Mouse (Mus musculus) neutrophil, adult 5-6 weeks (primary cell): ENCODE results near the gene Cnot6l. TPM values are rescaled to one million over a fixed set of nuclear protein-coding genes. Genes with fewer than 3 reads are reported as not detected.
A peak's percentile ranks its signal among the peaks of the same experiment; 100 is the strongest.

Source experiments
- ATAC-seq: fragments of 151-379, 151-347 bp; 2 replicates; pipeline ENCODE4 v1.8.0; 2017; ENCODE audit warnings: mild to moderate bottlenecking, moderate TSS enrichment; ENCODE audit not compliant: insufficient number of reproducible peaks, poor library complexity, low FRiP score, severe bottlenecking; ENCODE audit errors: extremely low read depth
- total RNA-seq: library from RNA; stranded (forward); fragments of 200-1000 nt; gene quantifications from 2 replicates; pipeline ENCODE4 v1.2.3, GENCODE M21; 2017

Cnot6l gene
- total RNA-seq, 1 experiment from 2014 or later, result 135 TPM

DNA sequence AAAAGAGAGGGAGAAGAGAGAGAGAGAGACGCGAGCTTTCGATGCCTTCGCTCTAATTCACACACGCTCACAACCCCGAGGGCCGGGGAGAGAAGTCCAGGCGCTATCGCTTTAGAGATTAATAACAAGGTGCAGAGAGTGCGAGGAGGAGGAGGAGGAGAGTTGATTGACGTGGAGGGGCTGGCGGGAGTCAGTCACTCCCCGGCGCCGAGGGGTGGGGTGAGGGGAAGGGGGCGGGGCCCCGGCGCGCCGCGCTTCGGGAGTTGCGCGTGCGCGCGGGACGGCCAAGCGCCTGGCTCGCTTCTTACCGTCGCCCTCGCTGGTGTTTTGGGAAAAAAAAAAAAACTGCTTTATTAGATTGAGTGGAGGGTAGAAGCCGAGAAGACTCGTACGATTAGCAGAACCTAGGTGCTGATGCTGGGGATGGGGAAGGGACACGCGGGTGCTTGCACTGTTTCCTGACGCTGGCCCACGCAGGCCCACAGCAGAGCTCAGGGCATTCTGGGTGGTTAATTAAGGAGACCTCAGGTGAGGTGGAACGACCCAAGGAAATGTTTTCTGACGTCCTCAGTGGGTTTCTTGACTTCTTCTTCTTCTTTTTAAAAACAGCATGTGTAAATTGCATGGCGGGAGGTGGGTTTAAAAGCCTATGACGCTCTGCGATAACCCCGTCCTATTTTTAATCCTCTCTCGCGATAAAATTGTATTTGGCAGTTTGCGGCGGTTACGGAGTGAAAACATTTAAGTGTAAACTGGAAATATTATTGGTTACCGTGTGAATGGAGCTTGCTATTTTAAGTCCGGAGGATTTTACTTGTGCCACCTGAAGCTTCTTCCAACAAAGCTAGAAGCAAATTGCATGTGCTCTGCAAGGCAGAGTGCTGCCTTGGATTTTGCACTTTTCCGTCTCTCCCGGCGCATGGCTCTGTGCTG is 1.3 kb downstream of the Cnot6l start:
- peak; percentile 71 for ATAC-seq

- peak; percentile 30 for ATAC-seq
These were observed 2.2 kb downstream of the Cnot6l start for GRCm38 (mm10) chr5:96161578-96162398.

DNA sequence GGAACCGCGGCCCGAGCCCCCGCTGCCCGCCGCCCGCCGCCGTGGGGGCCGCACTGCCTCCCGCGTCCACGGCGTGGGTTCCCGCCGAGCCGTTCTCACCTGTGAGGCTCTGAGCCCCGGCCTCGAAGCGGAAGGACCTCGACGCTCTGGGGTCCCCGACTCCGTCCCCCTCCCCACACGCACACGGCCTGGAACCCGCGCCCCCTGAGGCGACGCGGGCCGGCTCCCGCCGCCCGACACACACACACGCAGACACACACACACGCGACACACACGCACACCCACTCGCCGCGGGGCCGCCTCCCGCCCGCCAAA is 2.8 kb downstream of the Cnot6l start:
- no peak for ATAC-seq

DNA sequence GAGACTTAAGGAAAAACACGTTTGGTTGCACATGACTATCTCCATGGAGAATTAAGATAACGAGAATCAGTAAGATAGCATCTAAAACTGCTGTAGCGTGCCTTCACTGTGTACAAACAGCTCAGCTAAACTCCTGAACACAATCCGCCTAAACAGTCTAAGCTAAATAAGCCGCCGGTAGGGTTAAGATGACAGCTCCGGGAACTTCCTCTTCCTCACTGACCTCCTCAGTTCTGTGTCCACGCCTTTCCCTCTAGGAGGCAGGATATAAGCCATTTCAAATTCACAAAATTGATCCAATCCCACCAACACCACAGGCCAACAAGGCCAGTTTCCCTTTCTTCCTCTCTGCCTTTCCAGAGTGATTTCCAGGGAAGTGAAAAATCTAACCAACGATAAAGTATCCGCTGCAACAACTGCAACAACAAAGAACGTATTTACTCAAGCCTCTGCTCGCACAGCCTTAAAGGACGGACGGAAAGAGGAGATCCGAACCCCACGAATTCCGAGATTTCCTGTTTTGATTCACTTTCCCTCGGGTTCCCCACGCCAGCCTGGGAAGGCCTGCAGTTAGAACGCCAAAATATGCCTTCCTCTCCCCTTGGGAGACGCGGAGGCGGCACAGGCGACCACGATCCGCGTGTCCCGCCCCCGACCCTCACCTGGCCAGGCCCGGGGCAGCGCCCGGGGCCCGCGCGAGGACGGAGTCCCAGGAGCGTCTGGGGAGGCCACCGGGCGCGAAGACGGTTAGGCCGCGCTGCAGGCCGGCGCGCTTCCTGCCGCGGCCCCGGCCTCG is 3.3 kb downstream of the Cnot6l start:
- peak; percentile 34; the same call in 1 of the 2 replicates for ATAC-seq

- no peak for ATAC-seq
These were observed 21.6 kb downstream of the Cnot6l start for GRCm38 (mm10) chr5:96142351-96142750.

- no peak for ATAC-seq
These were observed 33.3 kb downstream of the Cnot6l start for GRCm38 (mm10) chr5:96130683-96131082.

GRCm38 (mm10) chr5:96126856-96127255 is 37.1 kb downstream of the Cnot6l start:
- no peak for ATAC-seq

GRCm38 (mm10) chr5:96114943-96115342 is 49.0 kb downstream of the Cnot6l start:
- no peak for ATAC-seq

- no peak for ATAC-seq
These were observed 59.3 kb downstream of the Cnot6l start for GRCm38 (mm10) chr5:96104644-96105043.

GRCm38 (mm10) chr5:96091468-96091867 is 72.5 kb downstream of the Cnot6l start:
- no peak for ATAC-seq

GRCm38 (mm10) chr5:96085324-96085723 is 78.6 kb downstream of the Cnot6l start:
- no peak for ATAC-seq

DNA sequence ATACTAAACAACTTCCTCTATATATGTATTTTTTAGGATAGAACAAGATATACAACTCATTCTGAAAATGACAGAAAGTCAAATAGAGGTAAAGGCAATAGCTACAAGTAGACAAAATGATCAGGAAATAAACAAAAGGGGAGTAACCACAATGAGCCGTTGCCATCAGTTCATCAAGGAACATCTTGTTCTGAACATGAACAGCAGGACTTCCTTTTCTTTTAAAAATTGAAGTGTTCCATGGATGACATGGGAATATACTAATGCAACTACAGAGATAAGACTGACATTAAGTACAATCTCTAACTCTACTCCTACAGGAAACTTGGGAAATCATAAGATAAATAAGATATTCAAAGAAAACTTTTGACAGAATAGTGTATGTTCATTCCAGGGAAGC is 84.9 kb downstream of the Cnot6l start:
- ATAC-seq, result no peak

- no peak for ATAC-seq
These were observed 98.4 kb downstream of the Cnot6l start for GRCm38 (mm10) chr5:96065591-96065990.

GRCm38 (mm10) chr5:96042492-96042891 is 121.5 kb downstream of the Cnot6l start:
- no peak for ATAC-seq

DNA sequence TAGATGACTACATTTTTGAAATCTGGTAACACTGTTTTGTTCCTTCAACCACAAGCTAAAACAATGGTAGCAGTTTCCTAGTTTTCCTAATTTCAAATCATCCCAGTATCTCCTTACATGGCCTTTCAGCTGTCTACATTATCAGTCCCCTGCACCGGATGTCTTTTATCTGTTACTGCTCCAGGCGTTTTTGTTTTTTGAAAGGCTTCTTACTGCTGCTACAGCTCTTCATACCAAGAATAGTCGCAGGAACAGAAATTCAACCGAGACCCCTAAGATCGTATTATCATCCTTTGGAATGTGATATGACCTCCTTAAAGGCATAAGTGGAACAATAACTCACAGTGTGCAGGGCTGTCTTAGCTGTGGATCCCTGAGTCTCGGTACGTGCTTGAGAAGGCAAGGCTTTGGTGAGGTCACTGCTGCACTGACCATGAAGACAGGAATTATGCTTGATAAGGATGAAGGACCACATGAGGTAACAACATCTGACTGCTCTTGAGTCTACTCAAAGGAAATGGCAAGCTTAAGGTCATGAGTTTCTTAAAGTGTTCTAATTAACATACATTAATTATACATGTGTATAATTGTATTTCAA is 122.4 kb downstream of the Cnot6l start:
- no peak for ATAC-seq

DNA sequence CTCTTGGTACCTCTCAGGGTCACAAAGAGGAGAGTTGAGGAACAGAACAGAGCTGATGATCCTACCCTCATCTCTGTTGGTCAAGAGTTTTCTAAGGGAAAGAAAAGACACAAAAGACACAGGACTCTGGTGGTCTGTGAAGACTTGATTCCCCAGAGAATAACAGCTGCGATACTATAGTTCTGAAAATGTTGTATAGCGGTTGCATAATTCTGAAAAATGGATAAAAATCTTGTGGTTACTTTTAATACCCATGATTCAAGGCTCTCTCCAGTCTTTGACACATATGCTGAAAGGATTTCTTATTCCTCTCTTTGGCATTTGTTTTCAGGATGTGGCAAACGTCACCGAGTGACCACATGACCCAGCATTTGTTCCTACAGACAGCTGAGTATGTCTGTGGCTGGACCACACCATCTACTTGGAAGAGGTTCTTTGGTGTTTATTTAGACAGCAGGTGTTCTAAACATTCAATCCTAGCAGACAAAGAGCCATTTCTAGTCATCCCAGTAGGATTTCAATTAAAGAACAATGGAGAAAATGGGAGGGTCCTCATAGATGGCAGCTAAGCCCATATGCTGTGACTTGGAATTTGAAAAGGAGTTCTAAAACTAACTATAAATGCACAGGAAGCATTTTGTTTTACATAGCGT is 124.7 kb downstream of the Cnot6l start:
- ATAC-seq, result no peak

DNA sequence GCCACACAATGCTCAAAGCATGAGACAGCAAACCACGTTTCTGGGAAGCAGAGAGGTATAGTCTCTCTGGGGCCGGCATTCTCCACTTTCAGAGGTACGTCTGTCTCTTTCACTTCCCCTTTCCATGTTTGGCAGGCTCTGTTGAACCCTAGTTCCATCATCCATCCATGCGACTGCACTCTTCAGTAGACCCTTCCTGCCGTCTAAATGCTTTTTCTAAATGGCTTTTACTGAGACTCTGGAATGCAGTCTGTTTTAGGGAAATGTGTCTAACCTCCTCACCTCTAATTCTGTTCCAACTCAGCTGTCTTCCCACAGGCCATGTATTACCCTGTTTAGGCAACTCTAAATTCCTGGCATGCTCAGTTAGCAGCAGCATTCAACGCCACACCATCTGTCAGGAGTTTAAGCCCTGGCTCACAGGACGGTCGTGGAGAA is 126.3 kb downstream of the Cnot6l start:
- ATAC-seq, result 0 out of 2 replicates have a peak, but pooled peaks have one; percentile 30

DNA sequence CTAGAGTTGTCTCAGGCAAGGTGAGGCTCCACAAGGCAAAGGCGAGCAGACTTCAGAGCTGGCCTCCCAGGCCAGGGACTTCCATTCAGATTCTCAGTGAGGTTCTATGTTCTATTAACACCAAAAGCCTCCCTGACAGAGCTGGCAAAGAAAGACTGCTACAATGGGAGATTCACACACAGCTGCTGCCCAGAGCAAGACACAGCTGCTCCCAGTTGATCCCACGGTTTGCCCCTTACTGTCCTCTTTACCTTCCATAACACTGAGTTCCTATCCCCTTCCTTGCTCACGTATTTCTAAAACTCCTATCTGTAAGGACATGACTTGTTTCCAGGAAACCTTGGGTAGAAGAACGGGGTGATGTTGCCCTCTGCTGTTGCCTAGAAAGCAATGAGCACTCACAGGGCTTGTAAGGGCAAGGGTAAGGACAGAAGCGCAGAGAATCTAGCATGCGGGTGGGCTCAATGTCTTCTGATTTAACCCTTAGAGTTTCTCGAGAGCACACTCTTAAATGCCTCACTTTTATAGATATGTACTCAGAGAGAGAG is 127.8 kb downstream of the Cnot6l start:
- ATAC-seq, result no peak
